Mouse (Mus musculus): ENCODE measurements around the gene Prrg4. TPM values are rescaled to one million over a fixed set of nuclear protein-coding genes. Genes with fewer than 3 reads are reported as not detected.
"Not testable (repeated sequence)": the region's sequence is repeated elsewhere in the genome, so short reads cannot be mapped to it uniquely, and the experiment has no call there.

Prrg4 gene
- 2.8 and 3.0 TPM in 2 replicates for polyA plus RNA-seq (2015; fragmentation: Nextera tagmentation; extraction: Ambion mirVana)

DNA sequence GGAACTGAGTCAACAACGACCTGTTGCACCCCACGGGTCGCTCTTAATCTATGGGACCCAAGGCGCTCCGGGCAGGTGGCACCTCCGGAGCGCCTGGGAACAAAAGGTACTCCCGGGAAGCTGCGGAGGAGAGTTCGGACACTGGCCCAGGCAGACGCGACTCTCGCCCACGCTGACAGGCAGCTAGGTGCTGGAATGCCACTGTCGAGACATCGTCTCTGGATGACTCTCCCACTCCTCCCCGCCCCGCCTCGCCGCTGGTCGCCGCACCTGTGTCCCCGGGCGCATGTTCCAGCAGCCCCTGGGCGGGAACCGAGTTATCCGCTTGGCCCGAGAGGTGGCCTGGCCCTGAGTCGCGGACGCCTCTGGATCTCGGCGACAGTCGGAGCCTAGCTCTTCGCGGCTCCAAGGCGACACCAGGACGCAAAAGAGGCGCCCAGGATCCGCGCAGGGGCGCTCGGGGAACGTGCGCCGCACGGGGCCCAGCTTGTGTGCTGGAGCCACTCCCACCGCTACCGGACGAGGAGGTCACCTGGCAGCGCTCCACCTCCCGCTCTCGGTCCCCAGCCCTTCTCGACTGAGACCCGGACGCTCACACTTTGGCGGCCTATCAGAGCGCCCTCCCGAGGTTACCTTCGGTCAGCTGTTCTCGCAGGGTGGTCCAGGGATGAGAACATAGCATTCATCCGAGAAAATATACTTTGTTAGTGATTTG, at the start of gene Prrg4:
TSS of gene Prrg4 (minus strand) at position 601 of the 715 bp plus-strand sequence.
- no peaks in the 10 kb centered on the region for H3K36me3 ChIP-seq
- peak within 1 kb of the TSS; percentile 57 for H3K4me3 ChIP-seq
- WGBS: 1% methylated on average over 62 of the region's 62 CpGs
- peaks cover 42% of the 10 kb centered on the region for H3K27me3 ChIP-seq
- no peaks in the 10 kb centered on the region for H3K9me3 ChIP-seq
- peaks cover 33% of the 10 kb centered on the region for H3K4me1 ChIP-seq
- peak within 1 kb of the TSS; percentile 71 for H3K9ac ChIP-seq
- no peak for ATAC-seq (ENCODE audit: insufficient number of reproducible peaks, insufficient read depth, low FRiP score, low TSS enrichment, low read depth)
- no peak within 1 kb of the TSS for H3K27ac ChIP-seq
- H3K4me2 ChIP-seq: peak within 1 kb of the TSS; percentile 97

DNA sequence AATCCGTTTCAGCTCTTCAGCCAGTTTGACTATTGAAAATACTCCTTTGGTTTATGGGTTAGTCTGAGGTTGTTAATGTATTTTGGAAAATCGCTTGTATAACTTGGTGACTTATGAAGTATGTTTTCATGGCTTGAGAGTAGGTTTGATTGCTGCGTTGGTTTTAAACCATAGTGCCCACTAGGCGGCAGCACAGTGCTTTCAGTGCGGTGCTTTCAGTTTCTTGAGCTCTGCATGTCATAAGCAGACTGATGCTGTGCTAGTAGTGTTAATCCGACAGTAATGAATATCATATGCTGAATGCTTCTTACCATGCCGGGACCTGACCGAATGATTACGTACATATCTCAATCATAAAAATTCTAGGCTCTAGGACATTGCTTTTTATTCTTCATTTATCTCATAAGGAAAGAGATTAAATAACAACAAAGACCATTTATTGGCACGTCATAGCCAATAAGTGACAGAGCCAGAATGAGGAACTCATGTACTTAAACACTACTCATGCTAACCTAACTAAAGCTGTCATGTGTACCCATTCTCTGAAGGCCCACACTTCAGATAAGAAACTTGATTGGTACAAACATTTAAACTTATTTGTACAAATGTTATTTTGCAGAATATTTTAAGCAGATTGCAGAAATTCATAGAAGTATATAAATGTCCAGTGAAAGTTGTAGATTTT, 38.3 kb upstream of the Prrg4 start:
- Histone ChIP-seq H3K4me2 (no peak overlapping the region), H3K36me3 (no peaks in the 10 kb centered on the region), H3K4me3 (no peak overlapping the region), H3K27me3 (no peaks in the 10 kb centered on the region), H3K4me1 (no peaks in the 10 kb centered on the region), H3K9ac (no peak overlapping the region), H3K9me3 (no peaks in the 10 kb centered on the region), H3K27ac (no peak overlapping the region)
- no peak for ATAC-seq (ENCODE audit: insufficient number of reproducible peaks, insufficient read depth, low FRiP score, low TSS enrichment, low read depth)
- 18% methylated on average over 10 of the region's 10 CpGs for WGBS

DNA sequence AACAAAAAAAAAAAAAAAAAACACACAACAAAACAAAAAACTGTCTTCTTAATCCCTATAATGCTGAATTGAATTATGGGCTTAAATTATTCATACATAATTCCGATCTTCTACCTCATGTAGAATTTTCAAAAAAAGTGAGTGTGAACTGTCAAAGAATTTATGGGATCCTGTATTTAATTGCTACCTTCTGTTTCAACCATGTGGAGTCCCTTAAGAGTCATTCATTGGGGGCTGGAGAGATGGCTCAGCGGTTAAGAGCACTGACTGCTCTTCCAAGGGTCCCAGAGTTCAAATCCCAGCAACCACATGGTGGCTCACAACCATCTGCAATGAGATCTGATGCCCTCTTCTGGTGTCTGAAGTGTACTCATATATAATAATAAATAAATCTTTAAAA, 37.7 kb upstream of the Prrg4 start:
- not testable (repeated sequence) for H3K9ac ChIP-seq; H3K4me2 ChIP-seq; H3K4me1 ChIP-seq; H3K36me3 ChIP-seq; H3K9me3 ChIP-seq; H3K4me3 ChIP-seq; H3K27me3 ChIP-seq; H3K27ac ChIP-seq; ATAC-seq (ENCODE audit: insufficient number of reproducible peaks, insufficient read depth, low FRiP score, low TSS enrichment, low read depth)
- WGBS: 58% methylated on average over 2 of the region's 2 CpGs

DNA sequence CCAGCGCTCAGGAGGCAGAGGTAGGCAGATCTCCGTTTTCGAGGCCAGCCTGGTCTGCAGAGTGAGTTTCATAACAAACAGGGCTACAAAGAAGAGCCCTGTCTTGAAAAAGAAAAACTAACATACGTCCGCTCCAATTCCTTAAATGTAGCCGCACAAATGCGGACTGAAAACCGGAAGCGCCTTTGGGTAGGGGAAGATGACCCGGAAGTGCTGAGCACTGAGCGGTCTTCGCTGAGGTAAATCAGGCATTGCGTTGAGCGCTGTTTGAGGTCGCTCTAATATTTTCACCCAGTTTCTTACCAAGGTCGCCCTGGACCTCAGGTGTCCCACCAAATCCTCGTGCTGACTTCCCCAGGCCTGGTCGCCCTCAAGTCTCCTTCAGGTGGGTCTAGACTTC, 36.4 kb upstream of the Prrg4 start:
- H3K4me2 ChIP-seq: no peak overlapping the region
- no peak overlapping the region for H3K4me3 ChIP-seq
- whole genome bisulfite sequencing: 91% methylated on average over 18 of the region's 18 CpGs
- no peaks in the 10 kb centered on the region for H3K4me1 ChIP-seq
- no peaks in the 10 kb centered on the region for H3K9me3 ChIP-seq
- no peaks in the 10 kb centered on the region for H3K36me3 ChIP-seq
- no peak overlapping the region for H3K9ac ChIP-seq
- H3K27me3 ChIP-seq: no peaks in the 10 kb centered on the region
- H3K27ac ChIP-seq: no peak overlapping the region
- ATAC-seq (ENCODE audit: insufficient number of reproducible peaks, insufficient read depth, low FRiP score, low TSS enrichment, low read depth): no peak

DNA sequence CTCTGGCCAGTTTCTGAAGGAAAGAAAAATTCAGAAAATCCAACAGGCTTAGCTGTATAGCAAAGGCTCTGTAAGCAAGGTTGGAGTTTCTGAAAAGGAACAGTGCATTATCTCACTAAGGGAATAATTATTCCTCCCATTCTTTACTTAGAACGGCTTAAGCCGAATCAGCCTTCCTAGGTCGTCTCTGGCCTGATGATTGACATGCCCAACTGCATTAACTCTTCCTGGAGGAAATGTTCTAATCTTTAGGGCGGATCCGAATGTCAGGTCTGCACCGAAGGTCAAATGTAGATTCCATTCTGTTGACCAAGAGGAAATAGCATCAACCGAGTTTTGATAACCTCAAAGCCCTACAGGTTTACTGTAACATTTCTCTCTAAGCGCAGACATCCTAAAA, 29.1 kb upstream of the Prrg4 start:
- Histone ChIP-seq H3K36me3 (no peaks in the 10 kb centered on the region), H3K4me2 (no peak overlapping the region), H3K9ac (no peak overlapping the region), H3K9me3 (no peaks in the 10 kb centered on the region), H3K4me3 (no peak overlapping the region), H3K27ac (no peak overlapping the region), H3K4me1 (no peaks in the 10 kb centered on the region), H3K27me3 (no peaks in the 10 kb centered on the region)
- WGBS: 78% methylated on average over 8 of the region's 8 CpGs
- ATAC-seq (ENCODE audit: insufficient number of reproducible peaks, insufficient read depth, low FRiP score, low TSS enrichment, low read depth): no peak

DNA sequence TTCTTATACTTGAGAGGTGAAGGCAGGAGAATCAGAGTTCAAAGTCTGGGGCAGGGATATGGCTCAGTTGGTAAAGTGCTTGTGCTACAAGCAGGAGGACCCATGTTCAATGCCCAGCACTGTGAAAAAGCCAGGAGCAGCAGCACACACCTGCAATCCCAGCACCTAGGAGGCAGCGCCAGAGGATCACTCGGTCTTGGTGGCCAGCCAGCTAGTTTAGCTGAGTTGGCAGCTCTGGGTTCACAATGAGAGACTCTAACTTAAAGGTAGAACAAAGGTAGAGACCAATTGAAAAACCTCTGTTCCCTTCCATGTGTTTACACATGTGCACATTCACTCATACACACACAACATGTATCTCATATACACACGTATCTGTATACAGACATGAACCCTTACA, 19.4 kb upstream of the Prrg4 start:
- 85% methylated on average over 3 of the region's 3 CpGs for WGBS
- Histone ChIP-seq H3K9me3 (no peaks in the 10 kb centered on the region), H3K4me3 (no peak overlapping the region), H3K27me3 (no peaks in the 10 kb centered on the region), H3K36me3 (no peaks in the 10 kb centered on the region), H3K4me2 (no peak overlapping the region), H3K9ac (no peak overlapping the region), H3K4me1 (no peaks in the 10 kb centered on the region), H3K27ac (no peak overlapping the region)
- no peak for ATAC-seq (ENCODE audit: insufficient number of reproducible peaks, insufficient read depth, low FRiP score, low TSS enrichment, low read depth)

DNA sequence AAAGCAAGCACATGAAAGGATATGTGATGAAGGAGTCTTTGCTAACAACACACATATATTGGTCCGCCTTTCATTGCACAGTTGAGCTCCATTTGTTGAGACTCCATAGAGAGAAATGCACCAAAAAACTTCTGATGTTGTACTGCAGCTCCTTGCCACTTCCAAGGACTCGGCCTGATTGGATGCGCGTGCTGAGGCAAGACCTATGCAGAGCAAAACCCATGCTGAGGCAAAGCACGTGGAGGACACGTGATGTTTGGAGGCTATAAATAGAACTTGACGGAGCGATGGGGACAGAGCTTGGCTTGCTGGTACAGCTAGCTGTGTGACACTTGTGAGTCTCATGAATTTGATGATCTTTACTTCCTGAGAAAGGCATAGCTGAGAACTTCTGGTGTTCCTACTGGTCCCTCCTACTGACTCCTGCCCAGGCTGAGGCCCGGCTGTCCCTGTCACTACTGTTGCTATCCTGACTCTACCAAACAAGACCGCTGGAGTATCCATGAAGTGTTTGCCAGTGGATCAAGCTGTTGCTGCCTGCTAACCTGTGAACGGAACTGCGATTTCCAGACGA, 17.7 kb upstream of the Prrg4 start, which contains the start of gene Ccdc73:
TSS of gene Ccdc73 (plus strand) at position 524 of the 574 bp plus-strand sequence.
- Histone ChIP-seq H3K27me3 (no peaks in the 10 kb centered on the region), H3K4me1 (no peaks in the 10 kb centered on the region), H3K27ac (no peak within 1 kb of the TSS), H3K4me2 (no peak within 1 kb of the TSS), H3K36me3 (no peaks in the 10 kb centered on the region), H3K9ac (no peak within 1 kb of the TSS), H3K9me3 (no peaks in the 10 kb centered on the region), H3K4me3 (no peak within 1 kb of the TSS)
- 89% methylated on average over 13 of the region's 13 CpGs for WGBS
- no peak for ATAC-seq (ENCODE audit: insufficient number of reproducible peaks, insufficient read depth, low FRiP score, low TSS enrichment, low read depth)

DNA sequence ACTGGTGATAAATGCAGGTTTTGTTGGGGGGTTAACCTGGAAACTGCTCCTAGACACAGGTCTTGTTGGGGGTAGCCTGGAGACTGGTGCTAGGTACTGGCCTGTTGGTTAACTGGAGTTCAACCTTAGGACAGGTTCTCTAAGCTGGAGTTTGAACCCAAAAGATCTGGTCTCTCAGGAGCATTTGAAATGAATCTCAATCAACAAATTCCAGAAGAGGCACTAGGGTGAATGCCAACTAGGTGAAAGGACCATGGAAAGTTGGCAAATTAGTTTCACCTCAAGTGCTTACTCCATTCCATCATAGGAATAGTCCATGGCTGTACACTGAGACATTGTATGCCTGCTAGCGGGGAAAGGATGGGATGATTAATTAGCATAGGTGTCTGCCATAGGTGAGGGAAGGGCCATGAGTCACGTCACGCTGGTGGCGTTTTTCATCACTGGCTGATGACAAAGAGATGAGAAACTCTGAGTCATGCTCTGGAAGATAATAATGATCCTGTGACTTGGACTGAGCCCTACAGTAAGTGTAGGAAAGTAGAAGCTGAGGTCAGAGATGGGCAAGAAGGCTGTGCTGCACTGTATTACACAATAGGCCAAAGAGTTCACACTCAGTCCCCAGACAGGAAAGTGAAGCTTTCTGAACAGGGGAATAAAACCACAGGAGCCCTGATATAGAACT, 14.6 kb upstream of the Prrg4 start:
- ATAC-seq (ENCODE audit: insufficient number of reproducible peaks, insufficient read depth, low FRiP score, low TSS enrichment, low read depth): no peak
- Histone ChIP-seq H3K4me3 (no peak overlapping the region), H3K4me1 (no peaks in the 10 kb centered on the region), H3K36me3 (no peaks in the 10 kb centered on the region), H3K9me3 (no peaks in the 10 kb centered on the region), H3K27ac (no peak overlapping the region), H3K9ac (no peak overlapping the region), H3K4me2 (no peak overlapping the region), H3K27me3 (no peaks in the 10 kb centered on the region)
- WGBS: 94% methylated on average over 4 of the region's 4 CpGs

DNA sequence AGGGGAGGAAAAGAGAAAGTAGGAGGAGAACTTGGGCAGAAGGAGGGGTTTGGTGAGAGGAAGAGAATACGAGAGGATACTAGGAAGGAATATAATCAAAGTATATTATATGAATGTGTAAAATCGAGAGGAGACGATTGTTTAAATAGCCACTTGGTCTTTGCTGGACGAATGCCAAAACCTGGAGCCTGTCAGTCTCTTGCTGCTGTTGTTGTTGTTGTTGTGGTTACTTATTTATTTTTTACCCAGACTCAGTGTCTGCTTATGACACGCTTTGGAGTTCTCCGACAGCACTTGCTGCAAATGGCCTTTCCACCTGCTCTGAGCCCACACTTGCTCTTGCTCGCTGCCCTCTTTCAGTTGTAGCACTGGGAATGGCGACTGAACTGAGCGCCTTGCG, 10.8 kb upstream of the Prrg4 start:
- Histone ChIP-seq H3K9ac (no peak overlapping the region), H3K4me3 (no peak overlapping the region), H3K27me3 (no peaks in the 10 kb centered on the region), H3K36me3 (no peaks in the 10 kb centered on the region), H3K9me3 (no peaks in the 10 kb centered on the region), H3K27ac (no peak overlapping the region), H3K4me2 (no peak overlapping the region), H3K4me1 (no peaks in the 10 kb centered on the region)
- 86% methylated on average over 10 of the region's 10 CpGs for WGBS
- no peak for ATAC-seq (ENCODE audit: insufficient number of reproducible peaks, insufficient read depth, low FRiP score, low TSS enrichment, low read depth)

DNA sequence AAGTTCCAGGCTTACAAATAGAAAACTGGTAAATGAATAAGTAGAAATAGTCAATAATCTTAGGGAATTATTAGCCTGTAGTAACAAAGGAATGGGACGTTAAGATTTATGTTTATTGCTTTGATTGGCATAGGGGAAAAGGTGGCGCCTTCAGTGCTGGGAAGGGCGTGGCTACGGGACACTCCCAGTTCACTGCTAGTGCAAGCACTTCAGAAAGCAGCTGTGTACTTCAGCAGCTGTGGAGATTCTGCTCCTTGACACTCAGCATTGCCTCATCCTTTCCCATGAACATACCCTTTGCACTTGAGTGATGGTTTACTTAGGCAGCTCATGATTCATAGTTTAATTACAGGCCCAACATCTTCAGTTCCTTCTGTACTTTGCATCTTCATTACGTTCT, 9.4 kb upstream of the Prrg4 start:
- Histone ChIP-seq H3K27me3 (no peaks in the 10 kb centered on the region), H3K9me3 (no peaks in the 10 kb centered on the region), H3K27ac (no peak overlapping the region), H3K4me3 (no peak overlapping the region), H3K4me2 (no peak overlapping the region), H3K9ac (no peak overlapping the region), H3K36me3 (no peaks in the 10 kb centered on the region), H3K4me1 (no peaks in the 10 kb centered on the region)
- ATAC-seq (ENCODE audit: insufficient number of reproducible peaks, insufficient read depth, low FRiP score, low TSS enrichment, low read depth): no peak
- 75% methylated on average over 5 of the region's 5 CpGs for WGBS

DNA sequence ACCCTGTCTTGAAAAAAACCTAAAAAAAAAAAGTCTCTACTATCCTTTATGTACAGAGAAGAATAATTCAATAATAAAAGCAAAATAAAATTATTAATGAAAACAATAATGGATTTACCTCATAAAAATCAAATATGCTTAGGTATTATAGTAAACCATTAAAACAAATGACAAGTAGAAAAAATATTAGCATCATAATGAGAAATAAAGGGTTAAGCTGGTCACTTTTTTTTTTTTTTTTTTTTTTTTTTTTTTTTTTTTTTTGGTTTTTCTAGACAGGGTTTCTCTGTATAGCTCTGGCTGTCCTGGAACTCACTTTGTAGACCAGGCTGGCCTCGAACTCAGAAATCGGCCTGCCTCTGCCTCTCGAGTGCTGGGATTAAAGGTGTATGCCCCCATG, 8.4 kb upstream of the Prrg4 start:
- H3K27ac ChIP-seq; H3K9ac ChIP-seq; H3K9me3 ChIP-seq; H3K27me3 ChIP-seq; H3K36me3 ChIP-seq; H3K4me2 ChIP-seq; ATAC-seq (ENCODE audit: insufficient number of reproducible peaks, insufficient read depth, low FRiP score, low TSS enrichment, low read depth); H3K4me3 ChIP-seq; H3K4me1 ChIP-seq: not testable (repeated sequence)
- 92% methylated on average over 3 of the region's 3 CpGs for WGBS
